Mouse (Mus musculus) olfactory bulb, adult 2 months (tissue): ENCODE measurements around the gene Rnf214. TPM values are rescaled to one million over a fixed set of nuclear protein-coding genes. Genes with fewer than 3 reads are reported as not detected.

Source experiments
- H3K27ac ChIP-seq: fragments of 200-500 bp; 2 replicates; pipeline ENCODE4 v1.5.1; 2012; ENCODE audit warnings: low read depth, low read length; ENCODE audit not compliant: insufficient read depth
- H3K4me1 ChIP-seq: fragments of 200-500 bp; 2 replicates; pipeline ENCODE4 v1.6.1; 2012; ENCODE audit warnings: low read length; ENCODE audit not compliant: control insufficient read depth, insufficient read depth
- H3K4me3 ChIP-seq: fragments of 200-500 bp; 2 replicates; pipeline ENCODE4 v1.5.1; 2012; ENCODE audit warnings: mild to moderate bottlenecking, low read depth, low read length, moderate library complexity; ENCODE audit not compliant: insufficient read depth
- CTCF ChIP-seq: fragments of 200-500 bp; IDR thresholded peaks from 2 replicates; pipeline ENCODE4 v1.5.1; 2012; ENCODE audit warnings: low read depth, mild to moderate bottlenecking, low read length, moderate library complexity; ENCODE audit not compliant: insufficient read depth
- POLR2A ChIP-seq: fragments of 200-500 bp; IDR thresholded peaks from 2 replicates; pipeline ENCODE4 v1.6.1; 2012; ENCODE audit warnings: mild to moderate bottlenecking, low read depth, low read length, moderate library complexity; ENCODE audit not compliant: insufficient read depth
- WGBS: fragments of 180-500 bp; shearing (Covaris S2); methylation state at CpG from one replicate; pipeline ENCODE4 v1.1.7; 2018; 5-methylcytosine and 5-hydroxymethylcytosine counted together
- polyA plus RNA-seq: library from polyadenylated mRNA; stranded (reverse); fragments of >200 nt; gene quantifications from 2 replicates; pipeline ENCODE4 v1.2.4, GENCODE M21; 2012; ENCODE audit warnings: low replicate concordance; ENCODE audit not compliant: missing spikeins, insufficient read depth, insufficient read length

Gene Rnf214
- polyA plus RNA-seq, 1 experiment, result not detected

DNA sequence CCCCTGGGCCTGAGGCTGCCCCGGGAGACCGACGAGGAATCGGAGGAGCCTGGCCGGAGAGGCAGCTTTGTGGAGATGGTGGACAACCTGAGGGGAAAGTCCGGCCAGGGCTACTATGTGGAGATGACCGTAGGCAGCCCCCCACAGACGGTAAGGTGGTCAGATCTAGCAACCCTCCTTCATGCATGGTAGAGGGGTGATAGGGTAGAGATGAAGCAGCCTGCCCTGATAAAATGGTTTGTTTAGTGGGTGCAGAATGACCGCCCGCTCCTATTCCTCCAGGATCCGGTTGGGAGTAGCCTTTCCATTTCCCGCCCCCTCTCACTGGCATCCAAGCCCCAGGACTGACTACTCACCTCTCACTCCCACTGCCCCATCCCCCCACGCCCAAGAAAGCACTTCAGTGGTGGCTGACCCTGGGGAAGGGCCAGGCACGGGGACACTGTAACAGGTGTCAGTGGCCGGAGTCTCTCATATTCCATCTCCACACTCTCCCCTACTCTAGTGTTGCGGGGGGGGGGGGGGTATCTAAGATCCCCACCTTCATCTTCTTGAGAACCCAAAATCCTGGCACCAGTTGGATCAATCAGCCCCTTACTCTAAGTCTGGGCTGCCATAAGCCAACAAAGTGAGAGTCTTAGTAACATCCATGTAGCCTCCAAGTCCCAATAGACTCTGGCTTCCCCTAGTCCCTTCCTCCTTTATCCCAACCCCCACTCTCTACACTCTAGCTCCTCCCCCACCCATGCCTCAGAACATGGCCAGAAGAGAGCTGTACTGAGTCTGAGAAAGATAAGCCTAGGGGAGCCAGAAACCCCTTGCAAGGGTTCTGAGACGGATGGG is 67.4 kb downstream of the Rnf214 start:
- 5% methylated on average over 17 of the region's 17 CpGs for WGBS
- Histone ChIP-seq H3K4me3 (peak overlapping the region; percentile 89), H3K27ac (peak overlapping the region; percentile 14), H3K4me1 (peaks cover 22% of the 10 kb centered on the region)
- no peak for TF ChIP-seq CTCF
- TF ChIP-seq POLR2A, result no peak

DNA sequence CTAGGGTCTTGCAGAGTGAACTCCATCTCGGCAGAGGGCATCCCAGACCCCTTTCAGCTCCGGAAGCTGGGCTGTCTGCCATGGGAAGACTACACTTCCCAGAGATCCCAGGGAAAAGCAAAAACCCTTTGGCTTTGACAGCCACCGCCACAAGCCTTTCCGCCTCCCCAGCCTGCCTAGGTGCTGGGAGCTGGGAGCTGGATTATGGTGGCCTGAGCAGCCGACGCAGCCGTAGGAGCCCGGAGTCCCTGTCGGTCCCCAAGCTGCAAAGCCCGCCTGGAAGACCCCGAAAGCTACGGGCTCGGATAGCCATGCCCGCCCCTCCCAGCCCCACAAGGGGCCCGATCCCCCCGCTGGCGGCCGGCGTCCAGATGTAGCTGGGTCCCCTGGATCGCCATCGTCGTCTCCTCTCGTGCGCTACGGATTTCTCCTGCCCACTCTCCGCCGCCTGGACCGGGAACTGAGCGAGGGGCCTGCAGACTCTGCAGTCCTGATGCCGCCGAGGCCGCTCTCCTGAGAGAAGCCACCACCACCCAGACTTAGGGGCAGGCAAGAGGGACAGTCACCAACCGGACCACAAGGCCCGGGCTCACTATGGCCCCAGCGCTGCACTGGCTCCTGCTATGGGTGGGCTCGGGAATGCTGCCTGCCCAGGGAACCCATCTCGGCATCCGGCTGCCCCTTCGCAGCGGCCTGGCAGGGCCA is 68.1 kb downstream of the Rnf214 start, which contains the start of gene Bace1:
TSS of gene Bace1 (plus strand) at position 147 of the 705 bp plus-strand sequence.
- TF ChIP-seq CTCF, result no peak
- peak; percentile 95 for TF ChIP-seq POLR2A
- H3K4me1 ChIP-seq, result peaks cover 18% of the 10 kb centered on the region
- peak within 1 kb of the TSS; percentile 14 for H3K27ac ChIP-seq
- WGBS, result under 1% methylated on average over 40 of the region's 40 CpGs
- H3K4me3 ChIP-seq, result peak within 1 kb of the TSS; percentile 89

DNA sequence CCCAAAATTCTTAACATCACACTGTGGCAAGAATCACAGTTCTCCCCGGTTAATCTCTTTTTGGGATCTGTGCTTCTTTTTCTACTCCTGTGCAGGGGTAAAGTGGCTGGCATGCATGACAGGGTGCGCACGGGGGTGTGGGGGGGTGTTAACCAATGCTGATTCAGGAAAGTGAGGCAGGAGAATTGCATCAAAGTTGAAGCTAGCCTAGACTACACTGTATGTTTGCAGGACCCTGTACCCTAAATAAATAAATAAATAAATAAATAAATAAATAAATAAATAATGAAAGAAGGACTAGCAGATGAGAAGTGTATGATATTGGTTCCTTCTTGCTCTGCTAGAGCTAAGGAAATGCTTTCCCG is 68.7 kb downstream of the Rnf214 start:
- no peak for TF ChIP-seq POLR2A
- TF ChIP-seq CTCF, result no peak
- Histone ChIP-seq H3K4me3 (no peak overlapping the region), H3K27ac (no peak overlapping the region), H3K4me1 (peaks cover 18% of the 10 kb centered on the region)
- 5% methylated on average over 4 of the region's 4 CpGs for WGBS

DNA sequence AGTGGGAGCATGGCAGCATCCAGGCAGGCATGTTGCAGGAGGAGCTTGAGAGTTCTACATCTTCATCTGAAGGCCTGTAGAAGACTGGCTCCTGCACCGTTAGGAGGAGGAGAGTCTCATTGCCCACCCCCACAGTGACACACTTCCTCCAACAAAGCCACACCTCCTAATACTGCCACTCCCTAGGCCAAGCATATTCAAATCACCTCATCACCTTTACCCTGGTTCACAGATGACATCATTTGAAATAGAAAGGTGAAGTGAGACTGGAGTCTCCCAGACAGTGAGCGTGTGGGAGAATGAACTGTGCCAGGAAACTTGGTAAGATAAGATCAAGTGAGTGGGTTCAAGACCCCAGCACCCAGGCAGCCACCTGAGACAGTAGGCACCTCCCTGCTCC is 73.2 kb downstream of the Rnf214 start:
- 94% methylated on average over 2 of the region's 2 CpGs for WGBS
- H3K27ac ChIP-seq, result no peak overlapping the region
- no peak for TF ChIP-seq POLR2A
- no peak for TF ChIP-seq CTCF
- no peaks in the 10 kb centered on the region for H3K4me1 ChIP-seq
- H3K4me3 ChIP-seq, result no peak overlapping the region

DNA sequence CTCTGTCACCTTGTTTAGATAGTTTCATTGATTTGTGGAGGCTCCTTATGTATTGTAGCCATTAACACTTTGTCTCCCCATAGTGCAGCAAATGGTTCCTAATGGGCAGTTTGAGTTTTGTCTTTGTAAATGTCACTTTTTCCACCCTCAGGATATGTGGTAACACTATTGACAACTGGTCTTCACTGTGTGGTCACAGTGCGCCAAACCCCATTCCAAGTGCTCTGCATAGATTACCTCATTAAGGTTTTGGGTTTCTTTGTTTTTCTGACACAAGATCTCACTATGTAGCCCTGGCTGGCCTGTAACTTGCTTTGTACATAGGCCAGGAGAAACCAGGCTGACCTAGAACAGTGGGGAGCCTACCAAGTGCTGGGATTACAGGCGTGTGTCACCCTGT is 73.8 kb downstream of the Rnf214 start:
- Histone ChIP-seq H3K4me1 (no peaks in the 10 kb centered on the region), H3K4me3 (no peak overlapping the region), H3K27ac (no peak overlapping the region)
- TF ChIP-seq CTCF (no peak), POLR2A (no peak)
- 85% methylated on average over 2 of the region's 2 CpGs for WGBS

DNA sequence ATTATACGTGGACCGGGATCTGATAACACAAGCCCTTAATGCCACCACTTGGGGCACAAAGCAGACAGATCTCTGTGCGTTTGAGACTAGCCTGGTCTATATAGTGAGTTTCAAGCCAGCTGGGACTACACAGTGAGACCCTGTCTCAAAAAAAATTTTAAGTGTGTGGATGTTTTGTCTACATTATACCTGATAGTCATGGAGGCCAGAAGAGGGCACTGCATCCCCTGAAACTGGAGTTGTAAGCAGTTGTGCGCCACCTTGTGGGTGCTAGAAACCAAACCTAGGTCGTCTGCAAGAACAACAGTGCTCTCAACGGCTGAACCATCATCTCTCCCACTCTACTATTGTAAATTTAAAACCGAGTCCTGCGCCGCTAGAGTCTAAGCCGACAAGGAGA is 77.6 kb downstream of the Rnf214 start:
- WGBS, result 27% methylated on average over 10 of the region's 10 CpGs
- peaks cover 3% of the 10 kb centered on the region; the same call in 1 of the 2 replicates for H3K4me1 ChIP-seq
- no peak overlapping the region for H3K27ac ChIP-seq
- TF ChIP-seq POLR2A, result no peak
- TF ChIP-seq CTCF, result 0 out of 2 replicates have a peak, but pooled peaks have one; percentile 24
- H3K4me3 ChIP-seq, result no peak overlapping the region

DNA sequence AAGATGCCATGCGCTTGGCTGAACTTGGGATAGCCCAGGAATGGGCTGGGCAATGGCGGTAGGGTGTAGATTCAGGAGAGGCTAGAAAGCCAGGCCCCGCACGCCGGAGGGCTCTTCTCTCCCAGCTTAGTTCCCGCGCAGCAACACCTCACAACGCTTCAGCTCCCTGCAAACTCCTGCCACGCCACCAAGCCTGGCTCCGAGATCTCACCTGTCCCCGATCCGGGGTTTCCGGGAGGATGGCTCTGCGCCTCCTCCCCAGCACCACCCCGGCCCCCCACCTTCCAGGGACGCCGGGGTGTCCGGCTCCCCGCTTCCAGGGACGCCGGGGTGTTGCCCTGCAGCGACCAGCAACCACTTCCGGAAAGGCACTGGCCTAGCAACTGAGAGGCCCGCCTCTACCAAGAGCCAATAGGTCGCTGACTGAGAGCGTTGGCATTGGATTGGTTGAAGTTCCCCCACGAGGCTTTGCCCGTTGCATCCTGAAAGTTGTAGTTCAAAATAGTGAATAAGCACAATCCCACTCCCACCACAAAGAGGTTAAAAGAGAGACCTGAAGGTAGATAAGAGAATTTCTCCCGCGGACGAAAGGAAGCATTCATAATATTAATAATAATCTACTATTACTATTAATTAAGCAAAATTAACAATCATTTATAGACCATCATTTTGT is 78.3 kb downstream of the Rnf214 start, which contains the start of gene Cep164:
TSS of gene Cep164 (minus strand) at position 401 of the 673 bp plus-strand sequence.
- Histone ChIP-seq H3K4me1 (peaks cover 3% of the 10 kb centered on the region; the same call in 1 of the 2 replicates), H3K27ac (no peak within 1 kb of the TSS), H3K4me3 (peak within 1 kb of the TSS; percentile 67)
- under 1% methylated on average over 31 of the region's 31 CpGs for WGBS
- 0 out of 2 replicates have a peak, but pooled peaks have one; percentile 34 for TF ChIP-seq POLR2A
- TF ChIP-seq CTCF, result no peak

DNA sequence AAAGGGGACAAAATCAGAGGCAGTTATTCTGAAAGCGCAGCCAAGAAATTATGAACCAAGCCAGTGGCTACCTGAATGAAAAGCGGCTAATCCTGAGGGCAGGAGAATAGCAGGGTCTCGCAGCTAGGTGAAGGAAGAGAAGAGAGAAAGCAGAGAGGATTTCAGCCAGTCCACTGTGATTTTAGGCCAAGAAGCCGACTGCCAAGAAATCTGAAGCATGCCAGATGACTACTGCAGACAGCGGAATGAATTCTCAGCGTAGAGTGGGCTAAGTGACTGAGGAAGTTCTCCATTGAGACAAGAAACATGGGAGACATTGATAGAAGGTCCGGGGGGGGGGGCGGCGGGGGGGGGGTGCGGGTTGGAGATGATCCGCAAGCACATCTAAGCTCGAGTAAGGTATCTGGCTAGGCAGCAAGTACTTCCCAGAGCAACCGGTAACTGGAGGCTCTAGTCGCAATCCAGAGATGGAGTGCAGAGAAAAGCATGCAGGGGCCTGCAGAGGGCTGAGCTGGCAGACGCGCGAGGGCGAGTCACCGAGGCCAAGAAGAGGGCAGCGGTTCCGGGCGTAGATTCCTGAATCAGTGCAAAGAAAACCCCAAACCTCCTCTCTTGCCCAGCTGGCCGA is 78.9 kb downstream of the Rnf214 start:
- peaks cover 3% of the 10 kb centered on the region; the same call in 1 of the 2 replicates for H3K4me1 ChIP-seq
- 3% methylated on average over 23 of the region's 23 CpGs for WGBS
- H3K4me3 ChIP-seq, result peak overlapping the region; percentile 67
- TF ChIP-seq POLR2A, result no peak
- TF ChIP-seq CTCF, result no peak
- no peak overlapping the region for H3K27ac ChIP-seq

DNA sequence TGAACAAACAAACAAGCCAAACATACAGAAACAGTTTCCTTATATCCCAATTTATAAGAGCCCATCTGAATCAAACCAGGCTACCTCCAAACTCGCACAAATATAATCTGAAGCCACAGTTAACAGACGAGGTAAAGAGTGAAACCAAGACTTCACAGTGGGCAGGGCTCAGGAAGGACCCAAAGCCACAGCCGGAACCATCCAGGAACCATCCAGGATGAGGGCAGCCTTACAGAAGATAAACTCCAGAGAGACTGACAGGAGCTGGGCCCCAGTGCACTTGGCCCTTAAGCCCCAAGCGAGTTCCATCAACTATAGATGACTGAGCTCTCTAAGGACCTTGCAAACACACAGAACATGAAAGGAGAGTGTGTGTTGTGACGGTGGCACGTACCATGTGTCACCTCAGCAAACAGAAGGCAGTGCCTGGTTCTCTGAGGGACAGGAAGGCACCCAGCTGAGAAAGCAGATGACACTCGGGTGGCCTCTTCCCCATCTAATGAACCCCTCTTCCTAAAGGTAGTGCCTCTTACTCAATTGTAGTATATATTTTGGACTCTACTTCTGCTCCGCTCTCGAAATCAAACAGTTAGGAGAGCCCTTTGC is 88.2 kb downstream of the Rnf214 start:
- no peak overlapping the region for H3K4me3 ChIP-seq
- no peak overlapping the region for H3K27ac ChIP-seq
- WGBS, result 89% methylated on average over 9 of the region's 9 CpGs
- H3K4me1 ChIP-seq, result peaks cover 7% of the 10 kb centered on the region
- no peak for TF ChIP-seq CTCF
- TF ChIP-seq POLR2A, result no peak
